Mouse (Mus musculus) spleen, postnatal 10 days (tissue): ENCODE measurements around the gene Cfd.

ENCODE experiments used
- DNase-seq, 2 experiments: peaks; one replicate each; pipeline ENCODE4 v3.0.0; 2021 to 2022; ENCODE audit warnings: low spot score in 2 of 2

Gene Cfd

GRCm38 (mm10) chr10:79918231-79919078, 27.8 kb downstream of the Cfd start:
- DNase-seq: no peak

GRCm38 (mm10) chr10:79919251-79919849, 28.7 kb downstream of the Cfd start:
- peak in 1 of 2 experiments; percentile 46 for DNase-seq

- DNase-seq: no peak
Observed at GRCm38 (mm10) chr10:79920056-79920890, 29.6 kb downstream of the Cfd start.

GRCm38 (mm10) chr10:79920958-79921535, 30.4 kb downstream of the Cfd start, which contains the start of gene R3hdm4:
Gene R3hdm4, minus strand, starts transcription at chr10:79921208.
- DNase-seq: no peak

GRCm38 (mm10) chr10:79921572-79921971, 30.9 kb downstream of the Cfd start:
- no peak for DNase-seq

GRCm38 (mm10) chr10:79924998-79925784, 34.5 kb downstream of the Cfd start:
- peak; percentile 95 to 97 for DNase-seq

GRCm38 (mm10) chr10:79925785-79926490, 35.3 kb downstream of the Cfd start:
- peak; percentile 51 to 64 for DNase-seq

- peak; percentile 87 to 90 for DNase-seq
Observed at GRCm38 (mm10) chr10:79926491-79927323, 36.1 kb downstream of the Cfd start, which contains the start of gene Arid3a. Gene Arid3a, plus strand, starts transcription at chr10:79927043.

GRCm38 (mm10) chr10:79927324-79928029, 36.8 kb downstream of the Cfd start:
- peak; percentile 71 to 73 for DNase-seq

GRCm38 (mm10) chr10:79928030-79928694, 37.5 kb downstream of the Cfd start:
- peak in 1 of 2 experiments; percentile 57 for DNase-seq

GRCm38 (mm10) chr10:79928907-79929701, 38.5 kb downstream of the Cfd start:
- DNase-seq: no peak

GRCm38 (mm10) chr10:79929967-79930825, 39.5 kb downstream of the Cfd start:
- no peak for DNase-seq

GRCm38 (mm10) chr10:79930826-79931186, 40.2 kb downstream of the Cfd start:
- no peak for DNase-seq

GRCm38 (mm10) chr10:79931797-79932196, 41.1 kb downstream of the Cfd start:
- DNase-seq: no peak

- no peak for DNase-seq
Observed at GRCm38 (mm10) chr10:79932736-79933135, 42.1 kb downstream of the Cfd start.

- DNase-seq: peak in 1 of 2 experiments; percentile 52
Observed at GRCm38 (mm10) chr10:79933145-79933679, 42.6 kb downstream of the Cfd start.
